Mouse (Mus musculus) brain, adult 2 months (tissue): ENCODE measurements at regions not wholly inside any gene's neighbourhood (a gene's known extent, or its start where the extent isn't known, plus 50 kb on each side); places are given as distances from the start of the nearest gene placed in this dataset.
A peak's percentile ranks its signal among the peaks of the same experiment; 100 is the strongest.

Experiments used
- DNase-seq: peaks from one replicate; pipeline ENCODE4 v3.0.0; 2011; ENCODE audit warnings: low read depth, low spot score

GRCm38 (mm10) chr2:30743976-30744620 is 59.4 kb downstream of the 1700001O22Rik start:
- DNase-seq, result peak; percentile 64

- DNase-seq, result no peak
These were observed 60.1 kb downstream of the 1700001O22Rik start for GRCm38 (mm10) chr2:30743265-30743846.

GRCm38 (mm10) chr2:30741450-30741849 is 62.0 kb downstream of the 1700001O22Rik start:
- DNase-seq, result no peak

GRCm38 (mm10) chr2:30737759-30738158 is 65.7 kb downstream of the 1700001O22Rik start:
- peak; percentile 74 for DNase-seq

GRCm38 (mm10) chr2:30736705-30737104 is 66.8 kb downstream of the 1700001O22Rik start:
- no peak for DNase-seq

GRCm38 (mm10) chr2:30736236-30736635 is 67.2 kb downstream of the 1700001O22Rik start:
- DNase-seq, result peak; percentile 48

- no peak for DNase-seq
These were observed 69.6 kb downstream of the 1700001O22Rik start for GRCm38 (mm10) chr2:30733853-30734252.

- no peak for DNase-seq
These were observed 71.6 kb downstream of the 1700001O22Rik start for GRCm38 (mm10) chr2:30731832-30732231.

GRCm38 (mm10) chr2:30727948-30728347 is 75.5 kb downstream of the 1700001O22Rik start:
- DNase-seq, result no peak

- DNase-seq, result peak; percentile 68
These were observed 77.6 kb downstream of the 1700001O22Rik start for GRCm38 (mm10) chr2:30725601-30726489.

GRCm38 (mm10) chr2:30725186-30725585 is 78.3 kb downstream of the 1700001O22Rik start:
- no peak for DNase-seq

GRCm38 (mm10) chr2:30724521-30724920 is 78.9 kb downstream of the 1700001O22Rik start:
- DNase-seq, result no peak

GRCm38 (mm10) chr2:30723059-30723587 is 80.3 kb downstream of the 1700001O22Rik start:
- peak; percentile 82 for DNase-seq

GRCm38 (mm10) chr2:30722263-30723050 is 81.0 kb downstream of the 1700001O22Rik start:
- DNase-seq, result peak; percentile 68

GRCm38 (mm10) chr2:30721473-30722262 is 81.8 kb downstream of the 1700001O22Rik start:
- peak; percentile 90 for DNase-seq

- DNase-seq, result no peak
These were observed 82.4 kb downstream of the 1700001O22Rik start for GRCm38 (mm10) chr2:30721048-30721461.

GRCm38 (mm10) chr2:30720291-30720690 is 83.2 kb downstream of the 1700001O22Rik start:
- DNase-seq, result no peak

GRCm38 (mm10) chr2:30719611-30720290 is 83.7 kb downstream of the 1700001O22Rik start:
- peak; percentile 66 for DNase-seq

- DNase-seq, result peak; percentile 97
These were observed 84.6 kb downstream of the 1700001O22Rik start for GRCm38 (mm10) chr2:30718741-30719381.
